Mouse (Mus musculus) C2C12 (cell line): ENCODE data around the gene Cfap161.

Experiments used
- CEBPB ChIP-seq: IDR thresholded peaks from one replicate; pipeline ENCODE4 v1.6.1; 2011; ENCODE audit warnings: low read depth, mild to moderate bottlenecking, control low read depth, moderate library complexity
- CTCF ChIP-seq: IDR thresholded peaks from one replicate; pipeline ENCODE4 v1.5.1; 2011; ENCODE audit not compliant: control insufficient read depth, insufficient read depth, insufficient read length
- FOSL1 ChIP-seq: IDR thresholded peaks from one replicate; pipeline ENCODE4 v1.8.0; 2011; ENCODE audit warnings: mild to moderate bottlenecking, low read length; ENCODE audit not compliant: poor library complexity, insufficient read depth, severe bottlenecking
- MYOD1 ChIP-seq: IDR thresholded peaks from one replicate; pipeline ENCODE4 v1.6.1; 2011; ENCODE audit warnings: low read depth; ENCODE audit not compliant: control insufficient read depth, insufficient read length
- MYOG ChIP-seq: IDR thresholded peaks from one replicate; pipeline ENCODE4 v1.6.1; 2011; ENCODE audit not compliant: control insufficient read depth, insufficient read length; ENCODE audit errors: extremely low read depth
- USF1 ChIP-seq: IDR thresholded peaks from one replicate; pipeline ENCODE4 v1.6.1; 2011; ENCODE audit warnings: low read depth, mild to moderate bottlenecking, control low read depth, moderate library complexity

DNA sequence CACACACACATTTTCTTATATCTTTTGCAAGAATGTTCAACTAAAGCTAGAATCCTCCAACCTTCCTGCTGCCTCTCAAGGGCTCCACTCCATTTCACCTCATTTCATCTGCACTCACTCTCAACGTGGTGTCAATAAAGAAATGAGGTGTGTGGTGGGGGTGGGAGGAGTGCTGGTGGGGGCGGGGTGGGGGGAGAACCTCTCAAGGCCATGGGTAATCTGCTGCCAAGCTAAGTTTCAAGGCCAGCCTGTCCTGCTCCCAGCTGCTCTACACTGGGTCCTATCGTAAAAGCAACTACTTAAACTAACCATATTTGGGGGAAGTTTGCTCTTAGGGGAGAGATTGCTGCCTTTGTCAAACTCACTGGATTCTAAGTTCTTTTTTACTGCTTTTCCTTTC is 18.8 kb upstream of the Cfap161 start:
- TF ChIP-seq CTCF (no peak), MYOD1 (no peak), CEBPB (no peak), USF1 (no peak), MYOG (no peak), FOSL1 (no peak)
